Mouse (Mus musculus): ENCODE measurements at regions not wholly inside any gene's neighbourhood (a gene's known extent, or its start where the extent isn't known, plus 50 kb on each side); places are given as distances from the start of the nearest gene placed in this dataset.
A peak's percentile ranks its signal among the peaks of the same experiment; 100 is the strongest.

DNA sequence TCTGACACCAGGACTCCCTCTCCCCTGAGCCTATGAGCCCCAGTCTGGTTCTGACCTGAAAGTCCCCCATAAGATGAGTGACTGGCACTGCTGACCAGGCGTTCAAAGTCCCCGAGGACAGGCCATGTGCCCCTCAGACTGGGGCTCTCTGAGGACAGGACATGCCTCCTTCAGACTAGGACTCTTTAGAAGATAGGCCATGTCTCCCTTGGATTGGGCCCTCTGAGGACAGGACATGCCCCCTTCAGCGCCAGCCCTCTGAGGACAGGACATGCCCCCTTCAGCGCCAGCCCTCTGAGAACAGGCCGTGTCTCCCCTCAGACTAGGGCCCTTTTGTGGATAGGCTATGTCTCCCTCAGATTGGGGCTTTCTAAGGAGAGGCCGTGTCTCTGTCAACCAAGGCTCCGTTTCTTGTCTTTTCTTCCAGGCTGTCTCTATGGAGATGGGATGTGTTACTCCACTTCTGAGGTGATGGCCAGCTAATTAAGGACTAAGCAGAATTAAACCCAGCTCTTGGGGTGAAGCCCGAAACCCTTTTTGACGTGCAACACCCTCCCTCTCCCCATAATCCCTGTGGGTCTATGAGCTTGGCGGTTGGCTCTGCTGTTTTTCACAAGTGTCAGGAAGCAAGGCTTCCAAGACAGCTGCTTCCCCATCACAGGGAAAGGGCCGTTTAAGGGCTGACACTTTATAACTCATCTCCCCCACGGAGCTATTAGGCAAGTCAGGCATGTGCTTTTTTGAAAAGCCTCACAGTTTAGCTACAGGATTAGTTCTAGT, 135.8 kb downstream of the Vegfa start:
- H3K27me3 ChIP-seq (ENCODE audit: insufficient read depth, low read length), result no peaks in the 10 kb centered on the region
- TF ChIP-seq CTCF (conservative IDR thresholded peaks at IDR 0.05; ENCODE audit: low read length) (no peak), POU5F1 (IDR thresholded peaks at IDR 0.05; ENCODE audit: borderline replicate concordance, low read length) (no peak), NANOG (IDR thresholded peaks at IDR 0.05; ENCODE audit: borderline replicate concordance, low read length) (no peak)
- H3K9me3 ChIP-seq (ENCODE audit: low read length), result no peaks in the 10 kb centered on the region
- H3K4me1 ChIP-seq (replicated peaks; ENCODE audit: low read depth, low read length), result peaks cover 17% of the 10 kb centered on the region
- H3K36me3 ChIP-seq (ENCODE audit: insufficient read depth, low read length), result no peaks in the 10 kb centered on the region
- no peak overlapping the region for H3K4me3 ChIP-seq (replicated peaks; ENCODE audit: low read length)

DNA sequence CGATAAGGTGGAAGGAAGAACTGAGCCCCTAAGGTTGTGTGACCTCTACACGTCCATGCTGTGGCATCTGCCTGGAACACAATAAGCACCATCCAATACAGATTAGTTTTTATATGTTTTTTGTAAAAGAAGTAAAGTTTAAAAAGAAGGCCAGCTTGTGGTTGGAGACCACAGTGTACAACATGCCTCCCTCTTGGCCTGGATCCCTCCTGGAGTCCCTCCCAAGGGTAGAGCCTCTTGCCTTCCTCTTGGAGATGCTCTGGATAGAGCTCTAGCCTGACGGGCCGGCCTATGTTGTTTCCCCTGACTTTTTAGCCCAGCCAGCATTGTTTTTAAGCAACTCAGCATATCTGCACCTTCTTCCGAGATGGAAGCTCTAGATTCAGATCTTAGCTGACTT, 138.0 kb downstream of the Vegfa start:
- TF ChIP-seq POU5F1 (IDR thresholded peaks at IDR 0.05; ENCODE audit: borderline replicate concordance, low read length), result no peak
- TF ChIP-seq CTCF (conservative IDR thresholded peaks at IDR 0.05; ENCODE audit: low read length), result no peak
- no peak for TF ChIP-seq NANOG (IDR thresholded peaks at IDR 0.05; ENCODE audit: borderline replicate concordance, low read length)

DNA sequence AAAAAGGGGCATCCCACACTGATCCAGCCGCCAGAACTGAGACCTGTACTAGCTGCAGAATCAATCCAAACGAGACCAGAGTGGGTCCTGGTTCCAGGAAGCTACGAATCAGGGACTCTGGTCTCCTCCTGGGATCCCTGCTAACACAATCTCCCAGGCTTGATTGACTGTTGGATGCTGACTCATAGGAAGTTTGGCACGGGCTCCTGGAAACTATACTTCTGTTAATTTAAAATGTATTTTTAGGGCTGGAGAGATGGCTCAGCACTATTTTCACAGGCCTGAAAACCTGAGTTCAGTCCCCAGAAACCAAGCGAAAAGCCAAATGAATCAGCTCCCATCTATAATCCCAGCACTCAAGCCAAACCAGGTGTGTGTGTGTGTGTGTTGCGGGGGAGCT, 138.5 kb downstream of the Vegfa start:
- H3K36me3 ChIP-seq (ENCODE audit: insufficient read depth, low read length), result no peaks in the 10 kb centered on the region
- H3K27me3 ChIP-seq (ENCODE audit: insufficient read depth, low read length), result peaks cover 9% of the 10 kb centered on the region; the same call in 1 of the 2 replicates
- peaks cover 25% of the 10 kb centered on the region for H3K4me1 ChIP-seq (replicated peaks; ENCODE audit: low read depth, low read length)
- TF ChIP-seq CTCF (conservative IDR thresholded peaks at IDR 0.05; ENCODE audit: low read length) (no peak), NANOG (IDR thresholded peaks at IDR 0.05; ENCODE audit: borderline replicate concordance, low read length) (no peak), POU5F1 (IDR thresholded peaks at IDR 0.05; ENCODE audit: borderline replicate concordance, low read length) (no peak)
- H3K4me3 ChIP-seq (replicated peaks; ENCODE audit: low read length), result no peak overlapping the region
- H3K9me3 ChIP-seq (ENCODE audit: low read length), result no peaks in the 10 kb centered on the region

More for the DNA sequence above, 138.0 kb downstream of the Vegfa start:
- Histone ChIP-seq H3K4me3 (replicated peaks; ENCODE audit: low read length) (no peak overlapping the region), H3K27me3 (ENCODE audit: insufficient read depth, low read length) (peaks cover 8% of the 10 kb centered on the region; the same call in 1 of the 2 replicates), H3K9me3 (ENCODE audit: low read length) (no peaks in the 10 kb centered on the region), H3K36me3 (ENCODE audit: insufficient read depth, low read length) (no peaks in the 10 kb centered on the region), H3K4me1 (replicated peaks; ENCODE audit: low read depth, low read length) (peaks cover 22% of the 10 kb centered on the region)

DNA sequence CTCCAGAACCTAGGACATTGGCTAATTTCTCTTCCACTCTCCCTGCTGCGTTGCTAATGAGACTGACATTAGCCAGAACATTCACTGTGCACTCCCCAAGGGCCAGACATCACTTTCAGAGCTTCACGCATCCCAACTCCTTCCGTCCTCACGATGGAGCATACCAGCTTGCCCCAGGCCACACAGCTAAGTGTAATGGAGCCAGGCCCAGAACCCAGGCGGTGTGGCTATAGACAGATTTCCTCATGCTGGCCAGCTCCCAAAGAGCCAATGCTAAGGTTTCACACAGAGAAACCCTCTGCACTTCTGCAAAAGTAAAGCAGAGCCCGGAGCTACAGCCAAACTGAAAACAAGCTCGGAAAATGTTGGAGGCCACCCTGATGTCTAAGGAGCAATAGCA, 139.1 kb downstream of the Vegfa start:
- Histone ChIP-seq H3K27me3 (ENCODE audit: insufficient read depth, low read length) (peaks cover 14% of the 10 kb centered on the region; the same call in 1 of the 2 replicates), H3K9me3 (ENCODE audit: low read length) (no peaks in the 10 kb centered on the region)
- TF ChIP-seq POU5F1 (IDR thresholded peaks at IDR 0.05; ENCODE audit: borderline replicate concordance, low read length) (no peak), NANOG (IDR thresholded peaks at IDR 0.05; ENCODE audit: borderline replicate concordance, low read length) (no peak), CTCF (conservative IDR thresholded peaks at IDR 0.05; ENCODE audit: low read length) (no peak)

DNA sequence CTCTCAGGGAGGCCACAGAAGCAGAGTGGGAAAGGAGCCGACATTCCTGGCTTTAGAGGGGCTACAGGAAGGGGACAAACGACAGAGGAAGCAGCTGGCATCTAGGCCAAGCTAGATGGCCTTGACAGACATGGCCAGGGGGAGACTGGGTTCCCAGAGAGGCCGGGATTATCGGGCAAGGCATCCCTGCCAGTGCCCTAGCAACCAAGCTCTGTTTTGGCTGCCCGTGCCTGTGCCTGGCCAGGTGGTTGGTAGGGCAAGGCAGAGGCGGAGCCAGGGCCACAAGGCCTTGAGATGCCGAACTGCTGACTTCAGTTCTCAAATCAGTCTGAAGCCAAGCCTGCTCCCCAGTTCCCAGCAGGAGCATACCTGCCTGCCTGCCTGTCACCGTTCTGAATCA, 142.7 kb downstream of the Vegfa start:
- peaks cover 56% of the 10 kb centered on the region for H3K4me1 ChIP-seq (replicated peaks; ENCODE audit: low read depth, low read length)
- H3K9me3 ChIP-seq (ENCODE audit: low read length), result no peaks in the 10 kb centered on the region
- peaks cover 38% of the 10 kb centered on the region for H3K27me3 ChIP-seq (ENCODE audit: insufficient read depth, low read length)
- no peaks in the 10 kb centered on the region for H3K36me3 ChIP-seq (ENCODE audit: insufficient read depth, low read length)
- TF ChIP-seq NANOG (IDR thresholded peaks at IDR 0.05; ENCODE audit: borderline replicate concordance, low read length) (no peak), POU5F1 (IDR thresholded peaks at IDR 0.05; ENCODE audit: borderline replicate concordance, low read length) (no peak), CTCF (conservative IDR thresholded peaks at IDR 0.05; ENCODE audit: low read length) (no peak)
- no peak overlapping the region for H3K4me3 ChIP-seq (replicated peaks; ENCODE audit: low read length)

More for the DNA sequence above, 139.1 kb downstream of the Vegfa start:
- no peak overlapping the region for H3K4me3 ChIP-seq (replicated peaks; ENCODE audit: low read length)
- H3K4me1 ChIP-seq (replicated peaks; ENCODE audit: low read depth, low read length), result peaks cover 31% of the 10 kb centered on the region
- no peaks in the 10 kb centered on the region for H3K36me3 ChIP-seq (ENCODE audit: insufficient read depth, low read length)

DNA sequence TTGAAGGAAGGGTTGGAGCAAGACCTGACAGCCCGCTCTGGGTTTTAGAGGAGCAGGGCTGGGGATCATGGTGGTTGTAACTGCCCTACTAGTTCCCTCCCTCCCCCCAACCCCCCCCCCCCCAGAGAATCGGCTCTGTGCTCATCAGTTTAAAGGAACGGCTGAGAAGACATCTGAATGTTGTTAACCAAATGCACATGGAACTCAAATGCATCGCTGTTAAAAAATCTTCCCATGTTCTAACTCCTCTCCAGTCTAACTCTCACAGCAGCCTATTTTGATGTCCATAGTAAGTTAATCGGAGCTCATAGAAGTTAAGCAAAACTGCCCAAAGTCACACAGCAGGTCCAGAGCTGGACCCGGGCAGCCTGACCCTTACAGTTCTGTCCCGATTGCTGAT, 143.1 kb downstream of the Vegfa start:
- peaks cover 40% of the 10 kb centered on the region for H3K27me3 ChIP-seq (ENCODE audit: insufficient read depth, low read length)
- H3K9me3 ChIP-seq (ENCODE audit: low read length), result no peaks in the 10 kb centered on the region
- H3K4me3 ChIP-seq (replicated peaks; ENCODE audit: low read length), result no peak overlapping the region
- H3K4me1 ChIP-seq (replicated peaks; ENCODE audit: low read depth, low read length), result peaks cover 58% of the 10 kb centered on the region
- no peaks in the 10 kb centered on the region for H3K36me3 ChIP-seq (ENCODE audit: insufficient read depth, low read length)
- TF ChIP-seq POU5F1 (IDR thresholded peaks at IDR 0.05; ENCODE audit: borderline replicate concordance, low read length) (no peak), NANOG (IDR thresholded peaks at IDR 0.05; ENCODE audit: borderline replicate concordance, low read length) (no peak), CTCF (conservative IDR thresholded peaks at IDR 0.05; ENCODE audit: low read length) (no peak)

DNA sequence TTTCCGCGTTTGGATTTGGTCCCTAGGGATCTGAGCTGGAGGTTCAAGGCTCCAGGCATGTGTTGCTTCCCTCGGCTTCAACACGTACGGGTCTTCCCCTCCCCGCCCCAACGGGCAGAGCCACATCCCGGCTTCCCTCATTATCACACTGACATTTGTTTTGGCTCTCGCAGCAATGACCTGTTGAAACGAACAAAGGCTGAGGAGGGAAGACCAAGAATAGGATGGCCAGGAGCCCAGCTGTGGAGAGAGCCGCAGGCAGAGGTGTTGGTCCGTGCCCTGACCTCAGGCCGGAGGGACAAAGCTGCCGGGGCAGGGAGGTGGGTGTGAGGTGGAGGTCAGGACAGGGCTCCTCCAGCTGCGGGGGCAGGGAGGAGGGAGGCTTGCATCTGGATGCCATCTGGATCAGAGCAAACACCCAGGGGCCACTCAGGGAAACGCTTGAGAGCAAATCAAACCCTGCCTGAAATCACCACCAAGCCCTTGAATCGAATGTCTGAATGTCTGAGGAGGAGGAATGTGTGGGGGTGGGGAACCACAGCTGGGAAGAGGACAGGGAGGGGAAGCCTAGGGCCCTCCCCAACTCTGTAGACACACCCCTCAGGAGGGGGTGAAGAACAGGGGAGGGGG, 145.6 kb downstream of the Vegfa start:
- peak overlapping the region; percentile 54 for H3K4me3 ChIP-seq (replicated peaks; ENCODE audit: low read length)
- H3K36me3 ChIP-seq (ENCODE audit: insufficient read depth, low read length), result no peaks in the 10 kb centered on the region
- H3K27me3 ChIP-seq (ENCODE audit: insufficient read depth, low read length), result peaks cover 40% of the 10 kb centered on the region
- no peak for TF ChIP-seq NANOG (IDR thresholded peaks at IDR 0.05; ENCODE audit: borderline replicate concordance, low read length)
- TF ChIP-seq CTCF (conservative IDR thresholded peaks at IDR 0.05; ENCODE audit: low read length), result no peak
- TF ChIP-seq POU5F1 (IDR thresholded peaks at IDR 0.05; ENCODE audit: borderline replicate concordance, low read length), result no peak
- H3K4me1 ChIP-seq (replicated peaks; ENCODE audit: low read depth, low read length), result peaks cover 63% of the 10 kb centered on the region
- no peaks in the 10 kb centered on the region for H3K9me3 ChIP-seq (ENCODE audit: low read length)

DNA sequence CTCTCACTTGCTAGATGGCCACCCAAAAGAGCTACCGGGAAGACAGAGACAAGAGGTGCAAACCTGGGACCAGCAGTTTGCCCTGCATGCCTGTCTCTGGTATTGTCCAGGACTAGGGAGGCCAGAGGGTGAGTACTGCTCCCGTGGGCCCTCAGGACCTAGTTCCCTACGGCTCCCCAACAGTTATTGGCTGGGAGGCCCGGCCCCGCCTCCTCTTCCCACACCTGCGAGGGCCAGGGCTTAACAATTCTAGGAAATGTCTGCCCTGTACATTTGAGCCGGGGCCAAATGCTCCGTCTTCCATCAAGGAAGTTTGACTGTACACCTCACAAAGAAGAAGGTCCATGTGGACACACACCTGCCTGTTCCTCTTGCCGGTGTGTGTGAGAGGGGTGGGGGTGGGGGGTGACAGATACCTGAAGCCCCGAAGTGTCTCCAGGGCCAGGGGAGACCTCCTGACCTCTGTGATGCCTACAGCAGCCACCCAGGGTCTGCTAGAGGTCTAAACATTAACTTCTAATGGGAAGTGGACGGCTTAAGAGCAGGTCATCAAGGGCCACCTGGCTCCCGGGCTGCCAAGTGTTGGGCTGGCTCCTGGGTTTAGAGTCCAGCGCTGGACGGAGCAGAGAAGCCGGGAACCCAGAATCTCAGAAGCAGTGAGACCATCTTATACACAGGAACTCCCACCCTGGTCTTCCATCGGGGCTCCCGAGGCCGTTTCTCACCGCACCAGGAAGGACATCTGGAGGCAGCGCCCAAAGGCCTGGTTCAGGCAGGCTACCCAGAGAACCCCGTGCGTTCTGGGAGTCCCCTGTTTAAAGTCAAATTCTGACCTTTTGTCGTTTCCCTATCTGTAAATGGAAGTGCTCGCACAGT, 146.5 kb downstream of the Vegfa start:
- Histone ChIP-seq H3K9me3 (ENCODE audit: low read length) (no peaks in the 10 kb centered on the region), H3K27me3 (ENCODE audit: insufficient read depth, low read length) (peaks cover 40% of the 10 kb centered on the region), H3K4me1 (replicated peaks; ENCODE audit: low read depth, low read length) (peaks cover 63% of the 10 kb centered on the region), H3K36me3 (ENCODE audit: insufficient read depth, low read length) (no peaks in the 10 kb centered on the region), H3K4me3 (replicated peaks; ENCODE audit: low read length) (peak overlapping the region; percentile 54)
- no peak for TF ChIP-seq POU5F1 (IDR thresholded peaks at IDR 0.05; ENCODE audit: borderline replicate concordance, low read length)
- TF ChIP-seq CTCF (conservative IDR thresholded peaks at IDR 0.05; ENCODE audit: low read length), result no peak
- TF ChIP-seq NANOG (IDR thresholded peaks at IDR 0.05; ENCODE audit: borderline replicate concordance, low read length), result no peak
